Mouse (Mus musculus) lung, postnatal 0 days (tissue): ENCODE data around the gene Vmp1. TPM values are rescaled to one million over a fixed set of nuclear protein-coding genes. Genes with fewer than 3 reads are reported as not detected.
A peak's percentile ranks its signal among the peaks of the same experiment; 100 is the strongest.

Experiments
- ATAC-seq: fragments of 200-750 bp; cut with Nextera tagmentation; 2 replicates; pipeline ENCODE4 v1.8.0; 2017; ENCODE audit warnings: moderate library complexity
- DNase-seq: peaks from one replicate; pipeline ENCODE4 v3.0.0-alpha.2; 2016; ENCODE audit warnings: low spot score
- H3K27ac ChIP-seq: fragments of 300-500 bp; sonication (generic); 2 replicates; pipeline ENCODE4 v1.5.1; 2014; ENCODE audit warnings: antibody characterized with exemption, mild to moderate bottlenecking, low read length, mixed read lengths
- H3K27me3 ChIP-seq: fragments of 300-500 bp; sonication (generic); replicated peaks from 2 replicates; pipeline ENCODE4 v1.6.1; 2014; ENCODE audit warnings: low read length, mixed read lengths; ENCODE audit not compliant: insufficient read depth
- H3K36me3 ChIP-seq: fragments of 300-500 bp; sonication (generic); 2 replicates; pipeline ENCODE4 v1.6.1; 2014; ENCODE audit warnings: low read length, mixed read lengths; ENCODE audit not compliant: insufficient read depth
- H3K4me1 ChIP-seq: fragments of 300-500 bp; sonication (generic); 2 replicates; pipeline ENCODE4 v1.6.1; 2014; ENCODE audit warnings: antibody characterized with exemption, low read depth, low read length, mixed read lengths; ENCODE audit not compliant: insufficient read depth
- H3K4me2 ChIP-seq: fragments of 300-500 bp; sonication (generic); replicated peaks from 2 replicates; pipeline ENCODE4 v1.6.1; 2014; ENCODE audit warnings: low read depth, mild to moderate bottlenecking, low read length, moderate library complexity, mixed read lengths
- H3K4me3 ChIP-seq: fragments of 300-500 bp; sonication (generic); 2 replicates; pipeline ENCODE4 v1.5.1; 2014; ENCODE audit warnings: low read depth, low read length
- H3K9ac ChIP-seq: fragments of 300-500 bp; sonication (generic); replicated peaks from 2 replicates; pipeline ENCODE4 v1.6.1; 2014; ENCODE audit warnings: low read depth, mild to moderate bottlenecking
- H3K9me3 ChIP-seq: fragments of 300-500 bp; sonication (generic); 2 replicates; pipeline ENCODE4 v1.6.1; 2016; ENCODE audit warnings: low read length, mixed read lengths
- CTCF ChIP-seq: IDR thresholded peaks from 2 replicates; pipeline ENCODE4 v1.5.1; 2016; ENCODE audit warnings: antibody characterized with exemption, mild to moderate bottlenecking
- EP300 ChIP-seq: IDR thresholded peaks from 2 replicates; pipeline ENCODE4 v1.6.1; 2016; ENCODE audit warnings: antibody characterized with exemption, mild to moderate bottlenecking, control low read depth
- WGBS: fragments of 180-500 bp; shearing (Covaris S2); extraction: QIAGEN DNeasy Blood & Tissue Kit; methylation state at CpG from one replicate; pipeline ENCODE4 v1.1.7; 2014; 5-methylcytosine and 5-hydroxymethylcytosine counted together
- microRNA counts: library from miRNA; unstranded; fragments of <30 nt; microRNA quantifications from one replicate; lab custom pipeline; 2015
- microRNA-seq: library from miRNA; unstranded; fragments of <30 nt; microRNA quantifications from one replicate; pipeline ENCODE4, GENCODE M21; 2016
- polyA plus RNA-seq: library from polyadenylated mRNA; unstranded; fragments of >200 nt; fragmentation: Nextera tagmentation; extraction: Ambion mirVana; gene quantifications from 2 replicates; pipeline ENCODE4 v1.2.1, GENCODE M21; 2015

Gene Vmp1
- polyA plus RNA-seq, 1 experiment from 2014 or later = 181 TPM

GRCm38 (mm10) chr11:86538786-86539185, 144.8 kb downstream of the Vmp1 start:
- Histone ChIP-seq H3K9ac (no peak overlapping the region), H3K27ac (no peak overlapping the region), H3K4me3 (no peak overlapping the region), H3K4me1 (peaks cover 7% of the 10 kb centered on the region; the same call in 1 of the 2 replicates), H3K4me2 (no peak overlapping the region), H3K9me3 (no peaks in the 10 kb centered on the region), H3K27me3 (no peaks in the 10 kb centered on the region), H3K36me3 (peaks cover 2% of the 10 kb centered on the region; the same call in 1 of the 2 replicates)
- 91% methylated on average over 4 of the region's 4 CpGs for WGBS
- DNase-seq = no peak
- TF ChIP-seq EP300 = no peak
- no peak for TF ChIP-seq CTCF
- no peak for ATAC-seq

GRCm38 (mm10) chr11:86534201-86534910, 149.3 kb downstream of the Vmp1 start:
- Histone ChIP-seq H3K4me1 (no peaks in the 10 kb centered on the region), H3K9ac (no peak overlapping the region), H3K9me3 (no peaks in the 10 kb centered on the region), H3K4me3 (no peak overlapping the region), H3K4me2 (no peak overlapping the region), H3K27ac (no peak overlapping the region), H3K36me3 (peaks cover 18% of the 10 kb centered on the region), H3K27me3 (no peaks in the 10 kb centered on the region)
- 86% methylated on average over 5 of the region's 5 CpGs for WGBS
- no peak for TF ChIP-seq EP300
- TF ChIP-seq CTCF = no peak
- DNase-seq = no peak
- ATAC-seq = no peak

MicroRNA genes within 50 kb of the gene (microRNA counts, 519-probe panel; counts per million panel counts)
- microRNA mmu-miR-21 (lab: Ali Mortazavi, UCI) = 6,712 counts per million, percentile 89 among the panel's probes with 10 or more counts

Small RNA genes within 50 kb of the gene (microRNA-seq; reads per million reads assigned to microRNA genes)
- gene Mir21a = 32,722 reads per million, percentile 98 among the genes with 10 or more reads in this experiment

Other genes with a start within 250 kb of the Vmp1 start
- 40.0 and 44.6 TPM in 2 replicates for gene Rnft1, start 199.2 kb downstream of the Vmp1 start, polyA plus RNA-seq
- 35.5 and 35.6 TPM in 2 replicates for gene Rps6kb1, start 139.0 kb downstream of the Vmp1 start, polyA plus RNA-seq
- 7.3 and 7.5 TPM in 2 replicates for gene Tubd1, start 138.8 kb downstream of the Vmp1 start, polyA plus RNA-seq
- 11.7 and 12.2 TPM in 2 replicates for gene Ptrh2, start 149 bp upstream of the Vmp1 start, polyA plus RNA-seq
- 63.7 and 67.7 TPM in 2 replicates for gene Cltc, start 73.7 kb upstream of the Vmp1 start, polyA plus RNA-seq
- 18.9 and 20.7 TPM in 2 replicates for gene Dhx40, start 123.9 kb upstream of the Vmp1 start, polyA plus RNA-seq